Mouse (Mus musculus) C2C12 (cell line): ENCODE data around the gene Gm21974.

ENCODE experiments used
- CEBPB ChIP-seq: IDR thresholded peaks from one replicate; pipeline ENCODE4 v1.6.1; 2011; ENCODE audit warnings: low read depth, mild to moderate bottlenecking, control low read depth, moderate library complexity
- CTCF ChIP-seq: IDR thresholded peaks from one replicate; pipeline ENCODE4 v1.5.1; 2011; ENCODE audit not compliant: control insufficient read depth, insufficient read depth, insufficient read length
- FOSL1 ChIP-seq: IDR thresholded peaks from one replicate; pipeline ENCODE4 v1.8.0; 2011; ENCODE audit warnings: mild to moderate bottlenecking, low read length; ENCODE audit not compliant: poor library complexity, insufficient read depth, severe bottlenecking
- MAX ChIP-seq: IDR thresholded peaks from one replicate; pipeline ENCODE4 v1.6.1; 2011; ENCODE audit warnings: mild to moderate bottlenecking, control low read depth
- MYOD1 ChIP-seq: IDR thresholded peaks from one replicate; pipeline ENCODE4 v1.6.1; 2011; ENCODE audit warnings: low read depth; ENCODE audit not compliant: control insufficient read depth, insufficient read length
- MYOG ChIP-seq: IDR thresholded peaks from one replicate; pipeline ENCODE4 v1.6.1; 2011; ENCODE audit not compliant: control insufficient read depth, insufficient read length; ENCODE audit errors: extremely low read depth
- USF1 ChIP-seq: IDR thresholded peaks from one replicate; pipeline ENCODE4 v1.6.1; 2011; ENCODE audit warnings: low read depth, mild to moderate bottlenecking, control low read depth, moderate library complexity

GRCm38 (mm10) chr7:127840886-127841285, 54.4 kb downstream of the Gm21974 start:
- TF ChIP-seq CTCF = no peak
- no peak for TF ChIP-seq USF1
- no peak for TF ChIP-seq CEBPB
- no peak for TF ChIP-seq MAX
- TF ChIP-seq MYOG = no peak
- TF ChIP-seq MYOD1 = no peak
- TF ChIP-seq FOSL1 = no peak
